Mouse (Mus musculus) heart, postnatal 0 days (tissue): ENCODE measurements around the gene Fkbp7.

Source experiments
- CTCF ChIP-seq: IDR thresholded peaks from 2 replicates; pipeline ENCODE4 v1.5.1; 2016; ENCODE audit warnings: antibody characterized with exemption, control low read depth, low read depth
- EP300 ChIP-seq: IDR thresholded peaks from 2 replicates; pipeline ENCODE4 v1.6.1; 2016; ENCODE audit warnings: antibody characterized with exemption, low read depth

DNA sequence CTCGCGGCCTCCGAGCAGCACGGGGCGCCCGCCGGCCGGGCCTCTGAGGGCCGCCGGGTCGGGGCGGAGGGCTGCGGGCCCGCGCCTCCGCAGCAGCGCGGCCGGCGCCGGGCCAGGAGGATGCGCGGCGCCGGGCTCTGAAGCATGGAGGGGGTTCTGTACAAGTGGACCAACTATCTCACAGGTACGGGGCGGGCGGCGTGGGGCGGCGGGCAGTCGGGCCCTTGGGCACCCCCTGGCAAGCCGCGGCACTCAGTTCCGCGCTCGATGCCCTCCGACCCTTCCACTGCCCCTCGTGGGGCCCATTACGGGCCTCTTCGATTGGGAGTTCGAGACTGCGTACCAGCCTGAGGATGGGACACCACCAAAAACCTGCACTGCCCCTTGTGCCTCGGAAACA is 2.5 kb upstream of the Fkbp7 start:
- TF ChIP-seq EP300 (no peak), CTCF (no peak)
